Mouse (Mus musculus) heart, adult 2 months (tissue): ENCODE results near the gene Pcdh15. TPM values are rescaled to one million over a fixed set of nuclear protein-coding genes. Genes with fewer than 3 reads are reported as not detected.
A peak's percentile ranks its signal among the peaks of the same experiment; 100 is the strongest.

Experiments
- DNase-seq, 2 experiments: peaks; one replicate each; pipeline ENCODE4 v3.0.0; 2021
- H3K27ac ChIP-seq: fragments of 200-600 bp; 2 replicates; pipeline ENCODE4 v1.8.1; 2022
- H3K27me3 ChIP-seq: fragments of 200-500 bp; 2 replicates; pipeline ENCODE4 v1.6.1; 2012; ENCODE audit warnings: mild to moderate bottlenecking, low read length, inconsistent platforms, mixed read lengths; ENCODE audit not compliant: control insufficient read depth, insufficient read depth
- H3K36me3 ChIP-seq: fragments of 200-500 bp; 2 replicates; pipeline ENCODE4 v1.6.1; 2012; ENCODE audit warnings: low read length, inconsistent platforms; ENCODE audit not compliant: control insufficient read depth, insufficient read depth
- H3K4me1 ChIP-seq: fragments of 200-500 bp; 2 replicates; pipeline ENCODE4 v1.6.1; 2011; ENCODE audit warnings: low read length; ENCODE audit not compliant: control insufficient read depth, insufficient read depth
- H3K4me3 ChIP-seq: fragments of 200-600 bp; 2 replicates; pipeline ENCODE4 v1.8.1; 2022
- H3K79me2 ChIP-seq: fragments of 200-500 bp; replicated peaks from 2 replicates; pipeline ENCODE4 v1.6.1; 2012; ENCODE audit warnings: mild to moderate bottlenecking, inconsistent platforms, low read length, moderate library complexity, mixed read lengths; ENCODE audit not compliant: control insufficient read depth, insufficient read depth
- H3K9ac ChIP-seq: fragments of 200-500 bp; 2 replicates; pipeline ENCODE4 v1.6.1; 2012; ENCODE audit warnings: low read depth, mild to moderate bottlenecking, control low read depth, inconsistent platforms, low read length, mixed read lengths
- CTCF ChIP-seq: fragments of 200-600 bp; IDR thresholded peaks from 2 replicates; pipeline ENCODE4 v1.8.1; 2022; ENCODE audit warnings: antibody characterized with exemption, mild to moderate bottlenecking, moderate library complexity
- EP300 ChIP-seq: fragments of 200-500 bp; IDR thresholded peaks from 2 replicates; pipeline ENCODE4 v1.6.1; 2011; ENCODE audit warnings: low read depth, low read length, control low read depth; ENCODE audit not compliant: insufficient read depth
- POLR2A ChIP-seq: fragments of 200-500 bp; IDR thresholded peaks from 2 replicates; pipeline ENCODE4 v1.6.1; 2011; ENCODE audit warnings: mild to moderate bottlenecking, low read depth, low read length, control low read depth; ENCODE audit not compliant: insufficient read depth
- WGBS: fragments of 180-500 bp; shearing (Covaris S2); methylation state at CpG from one replicate; pipeline ENCODE4 v1.1.7; 2018; 5-methylcytosine and 5-hydroxymethylcytosine counted together
- intact Hi-C: fragments of 180-260 bp; cut with DNase I; formaldehyde crosslinking; loops from one replicate; pipeline ENCODE4 v1.15.1; 2025
- polyA plus RNA-seq: library from polyadenylated mRNA; depleted of rRNA; stranded (reverse); fragments of >200 nt; gene quantifications from 2 replicates; pipeline ENCODE4 v1.2.3, GENCODE M21; 2012
- total RNA-seq, 2 experiments: library from RNA; stranded (reverse); gene quantifications; 2 replicates each; pipeline ENCODE4 v1.2.3; 2021

Pcdh15 gene
- total and polyA plus RNA-seq, 3 experiments: 0.61 to 0.89 (median 0.68) TPM

- H3K4me1 ChIP-seq: no peaks in the 10 kb centered on the region
- H3K27ac ChIP-seq: no peak overlapping the region
- TF ChIP-seq CTCF (no peak), POLR2A (no peak), EP300 (no peak)
- H3K36me3 ChIP-seq: no peaks in the 10 kb centered on the region
- WGBS: 53% methylated on average over 2 of the region's 2 CpGs
- no peak overlapping the region for H3K9ac ChIP-seq
- H3K27me3 ChIP-seq: no peaks in the 10 kb centered on the region
- DNase-seq: no peak
- intact Hi-C loops: no loop called here
- H3K79me2 ChIP-seq: no peaks in the 10 kb centered on the region
- no peak overlapping the region for H3K4me3 ChIP-seq
Measured at GRCm38 (mm10) chr10:73515742-73516141, 416.6 kb downstream of the Pcdh15 start.

- H3K27me3 ChIP-seq: no peaks in the 10 kb centered on the region
- no peaks in the 10 kb centered on the region for H3K36me3 ChIP-seq
- DNase-seq: no peak
- WGBS: 79% methylated on average over 3 of the region's 3 CpGs
- no peaks in the 10 kb centered on the region for H3K4me1 ChIP-seq
- H3K79me2 ChIP-seq: no peaks in the 10 kb centered on the region
- no peak overlapping the region for H3K9ac ChIP-seq
- intact Hi-C loops: no loop called here
- no peak overlapping the region for H3K27ac ChIP-seq
- H3K4me3 ChIP-seq: no peak overlapping the region
- TF ChIP-seq POLR2A (no peak), EP300 (no peak), CTCF (no peak)
Measured at GRCm38 (mm10) chr10:73519438-73519837, 420.3 kb downstream of the Pcdh15 start.

GRCm38 (mm10) chr10:73552831-73553230 lies 453.7 kb downstream of the Pcdh15 start:
- H3K36me3 ChIP-seq: no peaks in the 10 kb centered on the region
- H3K4me3 ChIP-seq: no peak overlapping the region
- TF ChIP-seq CTCF (peak; percentile 11; the same call in 1 of the 2 replicates), EP300 (no peak), POLR2A (no peak)
- no peaks in the 10 kb centered on the region for H3K27me3 ChIP-seq
- no peak overlapping the region for H3K9ac ChIP-seq
- DNase-seq: no peak
- H3K27ac ChIP-seq: no peak overlapping the region
- no peaks in the 10 kb centered on the region for H3K79me2 ChIP-seq
- intact Hi-C loops: no loop called here
- 93% methylated on average over 10 of the region's 10 CpGs for WGBS
- no peaks in the 10 kb centered on the region for H3K4me1 ChIP-seq

- no peak overlapping the region for H3K4me3 ChIP-seq
- no peaks in the 10 kb centered on the region for H3K27me3 ChIP-seq
- no peaks in the 10 kb centered on the region for H3K36me3 ChIP-seq
- intact Hi-C loops: no loop called here
- no peaks in the 10 kb centered on the region for H3K79me2 ChIP-seq
- WGBS: 55% methylated on average over 7 of the region's 7 CpGs
- no peaks in the 10 kb centered on the region for H3K4me1 ChIP-seq
- H3K27ac ChIP-seq: no peak overlapping the region
- TF ChIP-seq CTCF: peak; percentile 33
- no peak for TF ChIP-seq POLR2A
- no peak for TF ChIP-seq EP300
- no peak for DNase-seq
- no peak overlapping the region for H3K9ac ChIP-seq
Measured at GRCm38 (mm10) chr10:73564216-73564615, 465.1 kb downstream of the Pcdh15 start.

GRCm38 (mm10) chr10:73574711-73575297 lies 475.7 kb downstream of the Pcdh15 start:
- H3K4me1 ChIP-seq: no peaks in the 10 kb centered on the region
- H3K27me3 ChIP-seq: no peaks in the 10 kb centered on the region
- no peaks in the 10 kb centered on the region for H3K36me3 ChIP-seq
- no peaks in the 10 kb centered on the region for H3K79me2 ChIP-seq
- no peak overlapping the region for H3K9ac ChIP-seq
- DNase-seq: no peak
- no peak overlapping the region for H3K27ac ChIP-seq
- TF ChIP-seq POLR2A (no peak), EP300 (no peak), CTCF (no peak)
- WGBS: 90% methylated on average over 5 of the region's 5 CpGs
- intact Hi-C loops: no loop called here
- no peak overlapping the region for H3K4me3 ChIP-seq

- TF ChIP-seq CTCF (no peak), EP300 (no peak), POLR2A (no peak)
- 91% methylated on average over 1 of the region's 1 CpGs for WGBS
- no peak overlapping the region for H3K9ac ChIP-seq
- no peak overlapping the region for H3K27ac ChIP-seq
- H3K79me2 ChIP-seq: no peaks in the 10 kb centered on the region
- no peak overlapping the region for H3K4me3 ChIP-seq
- no peaks in the 10 kb centered on the region for H3K36me3 ChIP-seq
- intact Hi-C loops: no loop called here
- no peak for DNase-seq
- H3K27me3 ChIP-seq: no peaks in the 10 kb centered on the region
- H3K4me1 ChIP-seq: no peaks in the 10 kb centered on the region
Measured at GRCm38 (mm10) chr10:73667501-73667900, 568.4 kb downstream of the Pcdh15 start.
